Mouse (Mus musculus) neural tube, embryonic 13.5 days (tissue): ENCODE results near the gene Arhgap9. TPM values are rescaled to one million over a fixed set of nuclear protein-coding genes. Genes with fewer than 3 reads are reported as not detected.

ENCODE experiments used
- ATAC-seq: fragments of 200-750 bp; cut with Nextera tagmentation; 2 replicates; pipeline ENCODE4 v1.8.0; 2017; ENCODE audit warnings: low read depth, mild to moderate bottlenecking, moderate TSS enrichment, moderate library complexity
- H3K27ac ChIP-seq: fragments of 300-500 bp; sonication (generic); replicated peaks from 2 replicates; pipeline ENCODE4 v1.5.1; 2015; ENCODE audit warnings: moderate library complexity, mild to moderate bottlenecking, inconsistent platforms
- H3K27me3 ChIP-seq: fragments of 300-500 bp; sonication (generic); 2 replicates; pipeline ENCODE4 v1.6.1; 2015; ENCODE audit warnings: mild to moderate bottlenecking, inconsistent platforms
- H3K36me3 ChIP-seq: fragments of 300-500 bp; sonication (generic); 2 replicates; pipeline ENCODE4 v1.6.1; 2015; ENCODE audit warnings: mild to moderate bottlenecking, inconsistent platforms
- H3K4me1 ChIP-seq: fragments of 300-500 bp; sonication (generic); replicated peaks from 2 replicates; pipeline ENCODE4 v1.6.1; 2015; ENCODE audit warnings: inconsistent platforms
- H3K4me2 ChIP-seq: fragments of 300-500 bp; sonication (generic); 2 replicates; pipeline ENCODE4 v1.6.1; 2015; ENCODE audit warnings: inconsistent platforms, mild to moderate bottlenecking, moderate library complexity
- H3K4me3 ChIP-seq: fragments of 300-500 bp; sonication (generic); 2 replicates; pipeline ENCODE4 v1.5.1; 2015; ENCODE audit warnings: mild to moderate bottlenecking, inconsistent platforms
- H3K9ac ChIP-seq: fragments of 300-500 bp; sonication (generic); 2 replicates; pipeline ENCODE4 v1.6.1; 2015; ENCODE audit warnings: moderate library complexity, mild to moderate bottlenecking, inconsistent platforms
- H3K9me3 ChIP-seq: fragments of 300-500 bp; sonication (generic); 2 replicates; pipeline ENCODE4 v1.6.1; 2016; ENCODE audit warnings: inconsistent platforms
- WGBS: fragments of 180-500 bp; shearing (Covaris S2); methylation state at CpG from one replicate; pipeline ENCODE4 v1.1.7; 2015; 5-methylcytosine and 5-hydroxymethylcytosine counted together
- polyA plus RNA-seq: library from polyadenylated mRNA; unstranded; fragments of >200 nt; fragmentation: Nextera tagmentation; extraction: Ambion mirVana; gene quantifications from 2 replicates; pipeline ENCODE4 v1.2.1, GENCODE M21; 2015

The Arhgap9 gene
- polyA plus RNA-seq, 1 experiment from 2014 or later = 1.4 TPM

DNA sequence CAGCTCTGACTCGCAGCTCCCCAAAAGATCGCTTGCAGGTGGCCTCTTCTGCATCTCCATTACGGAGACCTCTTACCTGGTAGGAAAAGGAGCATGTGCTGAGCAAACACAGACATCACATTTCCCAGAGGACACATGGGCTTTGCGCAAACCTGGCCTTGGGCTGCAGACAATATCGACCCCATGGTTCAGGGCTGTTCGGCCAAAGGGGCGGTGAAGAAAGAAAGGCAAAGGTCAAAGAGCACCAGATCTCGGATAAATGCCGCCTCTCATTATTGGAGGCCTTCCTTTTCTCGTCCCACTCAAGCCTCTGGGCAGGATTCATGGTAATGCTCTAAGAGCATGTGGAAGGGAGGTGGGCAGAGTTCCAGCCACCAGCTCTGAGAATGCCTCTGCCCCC lies 33.6 kb downstream of the Arhgap9 start:
- peaks cover 2% of the 10 kb centered on the region; the same call in 1 of the 2 replicates for H3K27me3 ChIP-seq
- H3K27ac ChIP-seq = no peak overlapping the region
- no peaks in the 10 kb centered on the region for H3K9me3 ChIP-seq
- no peak for ATAC-seq
- no peak overlapping the region for H3K4me3 ChIP-seq
- H3K9ac ChIP-seq = no peak overlapping the region
- WGBS = 55% methylated on average over 10 of the region's 10 CpGs
- H3K4me1 ChIP-seq = peaks cover 9% of the 10 kb centered on the region; the same call in 1 of the 2 replicates
- H3K36me3 ChIP-seq = no peaks in the 10 kb centered on the region
- H3K4me2 ChIP-seq = no peak overlapping the region

DNA sequence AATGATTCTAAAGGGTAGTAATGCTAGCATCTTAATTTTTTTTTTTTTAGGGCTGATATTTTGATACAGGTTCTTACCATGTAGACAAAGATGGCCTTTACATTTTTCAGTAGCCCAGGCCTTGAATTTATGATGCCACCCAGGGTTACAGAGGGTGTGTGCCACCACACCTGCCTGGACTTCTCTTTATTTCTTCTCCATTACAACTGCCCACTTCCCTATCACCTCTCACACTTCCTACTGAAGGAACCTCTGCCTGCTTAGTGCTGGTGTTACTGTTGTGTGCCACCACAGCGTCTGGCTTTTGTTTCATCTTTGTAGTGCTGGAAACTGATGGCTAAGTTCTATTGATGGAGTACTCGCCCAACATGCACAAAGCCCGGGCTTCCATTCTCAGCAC lies 39.0 kb downstream of the Arhgap9 start:
- WGBS = 87% methylated on average over 3 of the region's 3 CpGs
- no peak overlapping the region for H3K9ac ChIP-seq
- H3K4me2 ChIP-seq = no peak overlapping the region
- H3K27ac ChIP-seq = no peak overlapping the region
- no peaks in the 10 kb centered on the region for H3K27me3 ChIP-seq
- no peak for ATAC-seq
- H3K4me1 ChIP-seq = no peaks in the 10 kb centered on the region
- H3K9me3 ChIP-seq = no peaks in the 10 kb centered on the region
- H3K4me3 ChIP-seq = no peak overlapping the region
- no peaks in the 10 kb centered on the region for H3K36me3 ChIP-seq

DNA sequence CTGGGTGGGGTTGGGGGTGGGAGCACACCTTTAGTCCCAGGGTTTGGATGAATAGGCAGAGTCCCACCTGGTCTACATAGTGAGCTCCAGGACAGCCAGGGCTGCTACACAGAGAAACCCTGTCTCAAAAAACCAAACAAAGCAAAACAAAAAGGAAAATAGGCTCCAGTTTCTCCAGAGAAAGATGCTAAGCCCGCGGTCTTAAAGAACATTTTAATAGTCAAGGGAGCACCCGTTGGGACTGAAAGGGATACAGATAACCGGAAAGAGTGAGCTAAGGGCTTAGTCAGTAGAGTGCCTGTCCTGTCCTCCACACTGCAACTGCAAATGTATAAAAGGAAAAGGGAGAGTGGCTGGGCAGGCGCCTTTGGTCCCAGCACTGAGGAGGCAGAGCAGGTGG lies 45.4 kb downstream of the Arhgap9 start:
- H3K9ac ChIP-seq = no peak overlapping the region
- WGBS = 76% methylated on average over 5 of the region's 5 CpGs

DNA sequence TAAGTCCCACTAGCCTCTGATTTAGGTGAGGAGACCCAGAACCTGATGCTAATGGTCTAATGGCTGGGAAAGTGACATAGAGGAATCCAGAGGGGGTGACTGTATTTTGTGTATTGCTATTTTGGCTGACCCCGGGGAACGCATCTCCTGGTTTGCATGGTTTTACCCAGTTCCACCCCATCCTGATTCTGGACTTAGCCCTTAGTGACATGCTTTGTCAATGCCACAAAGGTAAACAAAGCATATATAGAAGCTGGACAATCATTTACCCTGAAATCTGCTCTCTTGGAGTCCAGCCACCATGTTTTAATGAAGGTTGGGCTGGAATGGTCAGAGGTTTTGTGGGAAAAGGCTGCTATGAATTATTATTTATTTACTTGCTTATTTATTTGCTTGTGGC lies 46.5 kb downstream of the Arhgap9 start:
- no peak overlapping the region for H3K9ac ChIP-seq
- no peak overlapping the region for H3K4me2 ChIP-seq
- no peaks in the 10 kb centered on the region for H3K27me3 ChIP-seq
- no peaks in the 10 kb centered on the region for H3K4me1 ChIP-seq
- H3K4me3 ChIP-seq = no peak overlapping the region
- ATAC-seq = no peak
- H3K36me3 ChIP-seq = no peaks in the 10 kb centered on the region
- H3K27ac ChIP-seq = no peak overlapping the region
- 79% methylated on average over 2 of the region's 2 CpGs for WGBS
- H3K9me3 ChIP-seq = no peaks in the 10 kb centered on the region

More for the DNA sequence above, 45.4 kb downstream of the Arhgap9 start:
- Histone ChIP-seq H3K4me1 (no peaks in the 10 kb centered on the region), H3K27ac (no peak overlapping the region), H3K36me3 (no peaks in the 10 kb centered on the region), H3K4me2 (no peak overlapping the region), H3K9me3 (no peaks in the 10 kb centered on the region), H3K4me3 (no peak overlapping the region), H3K27me3 (no peaks in the 10 kb centered on the region)
- no peak for ATAC-seq

DNA sequence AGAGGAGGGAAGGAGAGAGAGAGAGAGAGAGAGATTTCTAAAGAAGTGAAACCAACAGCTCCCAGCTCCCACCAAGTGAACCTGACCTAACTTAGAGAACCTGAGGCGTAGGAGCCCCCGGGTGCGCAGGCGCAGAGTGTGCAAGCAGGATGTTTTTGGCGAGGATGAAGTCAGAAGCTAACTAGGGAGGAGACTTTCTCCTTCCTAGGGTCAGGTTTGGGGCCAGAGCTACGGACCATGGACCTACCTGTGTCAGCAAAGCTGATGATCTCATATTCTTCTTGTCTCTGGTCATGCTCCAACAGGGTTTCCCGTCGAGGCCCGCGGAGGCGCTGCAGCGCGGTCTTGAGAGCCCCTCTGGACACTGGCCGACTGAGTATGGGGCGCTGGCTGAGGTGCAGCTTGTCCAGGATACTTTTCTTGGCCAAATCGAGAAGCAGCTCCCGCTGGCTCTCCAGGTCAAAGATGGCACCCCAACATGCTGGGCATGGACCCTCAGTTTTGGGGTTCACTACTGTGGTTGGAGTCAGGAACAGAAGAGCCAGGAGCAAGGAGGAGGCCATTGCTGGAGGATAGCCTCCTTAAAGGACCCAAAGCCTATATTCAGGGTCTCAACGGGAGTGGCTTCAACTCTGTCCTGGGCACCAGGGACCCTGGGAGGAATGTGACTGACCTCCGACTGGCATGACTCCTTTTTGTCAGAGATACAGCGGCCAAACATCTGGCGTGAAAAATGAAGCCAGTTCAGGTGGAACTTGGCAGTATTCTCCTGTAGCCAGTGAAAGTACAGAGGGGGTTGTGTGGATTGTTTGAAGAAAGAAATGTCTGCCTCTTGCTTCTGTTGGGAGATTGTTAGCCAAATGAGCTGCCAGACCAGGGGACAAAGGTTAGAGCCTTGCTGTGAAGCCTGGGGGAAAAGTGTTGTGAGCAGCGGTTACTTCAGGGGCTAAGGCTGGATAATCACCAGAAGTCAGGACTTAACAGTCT lies 48.4 kb downstream of the Arhgap9 start, which contains the start of gene Inhbc:
Inhbc (minus strand) TSS at position 598 of the 987 bp plus-strand sequence.
- no peaks in the 10 kb centered on the region for H3K4me1 ChIP-seq
- WGBS = 83% methylated on average over 22 of the region's 22 CpGs
- H3K4me3 ChIP-seq = no peak within 1 kb of the TSS
- no peaks in the 10 kb centered on the region for H3K27me3 ChIP-seq
- H3K9me3 ChIP-seq = no peaks in the 10 kb centered on the region
- no peaks in the 10 kb centered on the region for H3K36me3 ChIP-seq
- no peak for ATAC-seq
- no peak within 1 kb of the TSS for H3K4me2 ChIP-seq
- H3K27ac ChIP-seq = no peak within 1 kb of the TSS
- H3K9ac ChIP-seq = no peak within 1 kb of the TSS

DNA sequence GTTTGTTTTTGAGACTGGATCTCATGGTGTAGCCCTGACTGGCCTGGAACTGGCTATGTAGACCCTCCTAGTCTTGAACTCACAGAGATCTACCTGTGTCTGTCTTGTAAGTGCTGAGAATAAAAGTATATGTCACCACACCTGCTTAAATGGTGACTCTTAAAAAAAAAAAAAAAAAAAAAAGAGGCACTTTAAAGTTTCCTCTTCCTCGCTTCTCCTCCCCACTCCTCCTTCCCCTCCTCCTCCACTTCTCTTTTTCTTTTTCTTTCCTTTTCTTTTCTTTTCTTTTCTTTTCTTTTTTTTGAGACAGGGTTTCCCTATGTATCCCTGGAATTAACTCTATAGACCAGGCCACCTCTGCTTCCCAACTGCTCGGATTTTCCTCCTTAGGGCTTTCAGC lies 49.3 kb downstream of the Arhgap9 start:
- H3K4me2 ChIP-seq = no peak overlapping the region
- no peaks in the 10 kb centered on the region for H3K9me3 ChIP-seq
- no peak overlapping the region for H3K4me3 ChIP-seq
- H3K4me1 ChIP-seq = no peaks in the 10 kb centered on the region
- no peak for ATAC-seq
- 67% methylated on average over 2 of the region's 2 CpGs for WGBS
- no peaks in the 10 kb centered on the region for H3K36me3 ChIP-seq
- H3K9ac ChIP-seq = no peak overlapping the region
- H3K27ac ChIP-seq = no peak overlapping the region
- no peaks in the 10 kb centered on the region for H3K27me3 ChIP-seq

DNA sequence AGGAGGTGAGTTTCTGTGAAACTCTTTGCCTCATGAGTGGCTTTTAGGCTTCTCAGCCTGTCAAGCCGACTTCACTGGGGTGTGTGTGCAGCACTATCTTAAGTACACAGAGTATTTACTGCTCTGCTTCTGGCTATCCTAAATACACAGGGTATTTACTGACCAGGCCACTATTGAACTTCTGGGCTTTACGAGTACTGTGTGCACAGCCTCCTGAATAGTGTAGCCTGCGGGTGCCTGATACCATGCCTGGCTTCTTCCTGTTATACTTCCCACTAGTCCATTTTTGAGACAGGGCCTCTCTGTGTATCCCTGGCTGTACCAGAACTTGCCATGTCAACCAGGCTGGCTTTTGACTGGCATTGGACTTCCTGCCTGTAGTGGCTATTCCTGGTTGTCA lies 55.9 kb downstream of the Arhgap9 start:
- peaks cover 16% of the 10 kb centered on the region for H3K4me1 ChIP-seq
- H3K27ac ChIP-seq = no peak overlapping the region
- H3K36me3 ChIP-seq = no peaks in the 10 kb centered on the region
- no peaks in the 10 kb centered on the region for H3K9me3 ChIP-seq
- 79% methylated on average over 3 of the region's 3 CpGs for WGBS
- H3K27me3 ChIP-seq = no peaks in the 10 kb centered on the region
- no peak overlapping the region for H3K4me3 ChIP-seq
- H3K4me2 ChIP-seq = no peak overlapping the region
- H3K9ac ChIP-seq = no peak overlapping the region
- ATAC-seq = no peak

Other genes starting within 250 kb of the Arhgap9 start
- 1.9 and 2.3 TPM in 2 replicates for gene Agap2, start 246.7 kb upstream of the Arhgap9 start, polyA plus RNA-seq
- gene Os9, start 200.8 kb upstream of the Arhgap9 start, polyA plus RNA-seq = 146 and 151 TPM in 2 replicates
- gene B4galnt1, start 156.7 kb upstream of the Arhgap9 start, polyA plus RNA-seq = 45.0 and 45.1 TPM in 2 replicates
- 0.83 and 0.93 TPM in 2 replicates for gene Slc26a10, start 141.3 kb upstream of the Arhgap9 start, polyA plus RNA-seq
- gene Arhgef25, start 131.9 kb upstream of the Arhgap9 start, polyA plus RNA-seq = 38.1 and 42.0 TPM in 2 replicates
- gene Dtx3, start 126.2 kb upstream of the Arhgap9 start, polyA plus RNA-seq = 188 and 221 TPM in 2 replicates
- gene Pip4k2c, start 110.4 kb upstream of the Arhgap9 start, polyA plus RNA-seq = 20.2 and 20.7 TPM in 2 replicates
- gene Kif5a, start 58.6 kb upstream of the Arhgap9 start, polyA plus RNA-seq = 102 and 104 TPM in 2 replicates
- 285 and 322 TPM in 2 replicates for gene Dctn2, start 55.6 kb upstream of the Arhgap9 start, polyA plus RNA-seq
- gene Mbd6, start 32.9 kb upstream of the Arhgap9 start, polyA plus RNA-seq = 14.5 and 16.7 TPM in 2 replicates
- gene Mars, start 10.2 kb upstream of the Arhgap9 start, polyA plus RNA-seq = 103 and 110 TPM in 2 replicates
- 2.2 and 2.9 TPM in 2 replicates for gene Gli1, start 20.0 kb downstream of the Arhgap9 start, polyA plus RNA-seq
- not detected in 2 replicates for gene Inhbe, start 32.4 kb downstream of the Arhgap9 start, polyA plus RNA-seq
- not detected in 2 replicates for gene Inhbc, start 48.5 kb downstream of the Arhgap9 start, polyA plus RNA-seq
- gene R3hdm2, start 58.4 kb downstream of the Arhgap9 start, polyA plus RNA-seq = 30.6 and 33.3 TPM in 2 replicates
- gene Stac3, start 179.7 kb downstream of the Arhgap9 start, polyA plus RNA-seq = 2.4 and 3.2 TPM in 2 replicates
- gene Ndufa4l2, start 193.0 kb downstream of the Arhgap9 start, polyA plus RNA-seq = 10.1 and 10.6 TPM in 2 replicates
- gene Shmt2, start 200.5 kb downstream of the Arhgap9 start, polyA plus RNA-seq = 52.4 and 53.0 TPM in 2 replicates
- 128 and 133 TPM in 2 replicates for gene Nxph4, start 212.6 kb downstream of the Arhgap9 start, polyA plus RNA-seq